Mouse (Mus musculus): Measurements from ENCODE around the gene 1110017D15Rik. TPM values are rescaled to one million over a fixed set of nuclear protein-coding genes. Genes with fewer than 3 reads are reported as not detected.

The 1110017D15Rik gene
- not detected for polyA plus RNA-seq (2014; fragmentation: Illumina TruSeq; extraction: RNeasy Lipid Tissue Mini Kit (QIAGEN cat#74804); ENCODE audit: low read depth, low replicate concordance)

GRCm38 (mm10) chr4:41517233-41517632 is at the start of gene 1110017D15Rik:
1110017D15Rik (minus strand) TSS chr4:41517333.

GRCm38 (mm10) chr4:41502986-41503412 is 14.1 kb downstream of the 1110017D15Rik start, which contains the start of gene AI464131:
AI464131 (minus strand) TSS chr4:41503076.

GRCm38 (mm10) chr4:41464345-41465286 is 52.5 kb downstream of the 1110017D15Rik start, which contains the start of the genes Kif24 and Nudt2:
Kif24 (minus strand) TSS chr4:41464887.
Nudt2 (plus strand) TSS chr4:41465151.

Other genes starting within 250 kb of the 1110017D15Rik start
- gene Ubap2, start 242.2 kb downstream of the 1110017D15Rik start, polyA plus RNA-seq (2014; fragmentation: Illumina TruSeq; extraction: RNeasy Lipid Tissue Mini Kit (QIAGEN cat#74804); ENCODE audit: low read depth, low replicate concordance), result 41.5 TPM
- gene Dcaf12, start 202.4 kb downstream of the 1110017D15Rik start, polyA plus RNA-seq (2014; fragmentation: Illumina TruSeq; extraction: RNeasy Lipid Tissue Mini Kit (QIAGEN cat#74804); ENCODE audit: low read depth, low replicate concordance), result 41.8 TPM
- gene Ubap1, start 168.3 kb downstream of the 1110017D15Rik start, polyA plus RNA-seq (2014; fragmentation: Illumina TruSeq; extraction: RNeasy Lipid Tissue Mini Kit (QIAGEN cat#74804); ENCODE audit: low read depth, low replicate concordance), result 45.8 TPM
- 1.8 TPM for gene Kif24, start 52.4 kb downstream of the 1110017D15Rik start, polyA plus RNA-seq (2014; fragmentation: Illumina TruSeq; extraction: RNeasy Lipid Tissue Mini Kit (QIAGEN cat#74804); ENCODE audit: low read depth, low replicate concordance)
- gene Nudt2, start 52.2 kb downstream of the 1110017D15Rik start, polyA plus RNA-seq (2014; fragmentation: Illumina TruSeq; extraction: RNeasy Lipid Tissue Mini Kit (QIAGEN cat#74804); ENCODE audit: low read depth, low replicate concordance), result 33.1 TPM
- gene AI464131, start 14.3 kb downstream of the 1110017D15Rik start, polyA plus RNA-seq (2014; fragmentation: Illumina TruSeq; extraction: RNeasy Lipid Tissue Mini Kit (QIAGEN cat#74804); ENCODE audit: low read depth, low replicate concordance), result 3.0 TPM
- gene Fam219a, start 52.2 kb upstream of the 1110017D15Rik start, polyA plus RNA-seq (2014; fragmentation: Illumina TruSeq; extraction: RNeasy Lipid Tissue Mini Kit (QIAGEN cat#74804); ENCODE audit: low read depth, low replicate concordance), result 2.9 TPM
- gene Dnaic1, start 52.4 kb upstream of the 1110017D15Rik start, polyA plus RNA-seq (2014; fragmentation: Illumina TruSeq; extraction: RNeasy Lipid Tissue Mini Kit (QIAGEN cat#74804); ENCODE audit: low read depth, low replicate concordance), result not detected
- gene Enho, start 123.0 kb upstream of the 1110017D15Rik start, polyA plus RNA-seq (2014; fragmentation: Illumina TruSeq; extraction: RNeasy Lipid Tissue Mini Kit (QIAGEN cat#74804); ENCODE audit: low read depth, low replicate concordance), result not detected
- 1.2 TPM for gene Cntfr, start 179.8 kb upstream of the 1110017D15Rik start, polyA plus RNA-seq (2014; fragmentation: Illumina TruSeq; extraction: RNeasy Lipid Tissue Mini Kit (QIAGEN cat#74804); ENCODE audit: low read depth, low replicate concordance)
- 18.6 TPM for gene Il11ra1, start 182.7 kb upstream of the 1110017D15Rik start, polyA plus RNA-seq (2014; fragmentation: Illumina TruSeq; extraction: RNeasy Lipid Tissue Mini Kit (QIAGEN cat#74804); ENCODE audit: low read depth, low replicate concordance)
- gene Rpp25l, start 196.2 kb upstream of the 1110017D15Rik start, polyA plus RNA-seq (2014; fragmentation: Illumina TruSeq; extraction: RNeasy Lipid Tissue Mini Kit (QIAGEN cat#74804); ENCODE audit: low read depth, low replicate concordance), result not detected
- gene Dctn3, start 205.8 kb upstream of the 1110017D15Rik start, polyA plus RNA-seq (2014; fragmentation: Illumina TruSeq; extraction: RNeasy Lipid Tissue Mini Kit (QIAGEN cat#74804); ENCODE audit: low read depth, low replicate concordance), result 42.9 TPM
- gene Arid3c, start 213.8 kb upstream of the 1110017D15Rik start, polyA plus RNA-seq (2014; fragmentation: Illumina TruSeq; extraction: RNeasy Lipid Tissue Mini Kit (QIAGEN cat#74804); ENCODE audit: low read depth, low replicate concordance), result not detected
- 2.4 TPM for gene Galt, start 237.9 kb upstream of the 1110017D15Rik start, polyA plus RNA-seq (2014; fragmentation: Illumina TruSeq; extraction: RNeasy Lipid Tissue Mini Kit (QIAGEN cat#74804); ENCODE audit: low read depth, low replicate concordance)
- gene Sigmar1, start 238.8 kb upstream of the 1110017D15Rik start, polyA plus RNA-seq (2014; fragmentation: Illumina TruSeq; extraction: RNeasy Lipid Tissue Mini Kit (QIAGEN cat#74804); ENCODE audit: low read depth, low replicate concordance), result 48.6 TPM